Mouse (Mus musculus): ENCODE data around the gene Kifc1. TPM values are rescaled to one million over a fixed set of nuclear protein-coding genes. Genes with fewer than 3 reads are reported as not detected.
"Not testable (repeated sequence)": the region's sequence is repeated elsewhere in the genome, so short reads cannot be mapped to it uniquely, and the experiment has no call there.

Gene Kifc1
- polyA plus RNA-seq, 1 experiment from 2014 or later, result 2.3 TPM

DNA sequence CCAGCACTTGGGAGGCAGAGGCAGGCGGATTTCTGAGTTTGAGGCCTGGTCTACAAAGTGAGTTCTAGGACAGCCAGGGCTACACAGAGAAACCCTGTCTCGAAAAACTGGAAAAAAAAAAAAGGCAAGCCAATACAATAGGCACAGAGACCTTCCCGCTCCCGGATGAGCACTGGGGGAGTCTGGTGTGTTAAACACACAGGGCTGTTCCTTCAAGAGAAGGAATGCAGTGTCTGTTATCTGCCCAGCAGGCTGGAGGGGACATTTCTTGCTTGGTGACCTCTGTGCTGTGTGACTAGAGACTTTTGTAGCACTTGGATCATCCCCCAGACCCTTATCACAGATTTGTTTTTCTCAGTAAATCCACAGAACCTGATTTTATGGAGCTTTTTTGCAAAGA lies 11.2 kb upstream of the Kifc1 start:
- Histone ChIP-seq H3K36me3 (ENCODE audit: inconsistent target) (no peaks in the 10 kb centered on the region), H3K27ac (peak overlapping the region; percentile 65), H3K4me3 (ENCODE audit: inconsistent target) (no peak overlapping the region), H3K79me2 (ENCODE audit: inconsistent target) (no peaks in the 10 kb centered on the region; the same call in 1 of the 2 replicates)
- WGBS (ENCODE audit: missing documents), result 100% methylated on average over 4 of the region's 4 CpGs

GRCm38 (mm10) chr17:33900989-33901314 lies 10.5 kb upstream of the Kifc1 start:
- 95% methylated on average over 4 of the region's 4 CpGs for WGBS (ENCODE audit: missing documents)
- Histone ChIP-seq H3K27ac (no peak overlapping the region), H3K4me3 (ENCODE audit: inconsistent target) (no peak overlapping the region), H3K79me2 (ENCODE audit: inconsistent target) (no peaks in the 10 kb centered on the region), H3K36me3 (ENCODE audit: inconsistent target) (no peaks in the 10 kb centered on the region)

DNA sequence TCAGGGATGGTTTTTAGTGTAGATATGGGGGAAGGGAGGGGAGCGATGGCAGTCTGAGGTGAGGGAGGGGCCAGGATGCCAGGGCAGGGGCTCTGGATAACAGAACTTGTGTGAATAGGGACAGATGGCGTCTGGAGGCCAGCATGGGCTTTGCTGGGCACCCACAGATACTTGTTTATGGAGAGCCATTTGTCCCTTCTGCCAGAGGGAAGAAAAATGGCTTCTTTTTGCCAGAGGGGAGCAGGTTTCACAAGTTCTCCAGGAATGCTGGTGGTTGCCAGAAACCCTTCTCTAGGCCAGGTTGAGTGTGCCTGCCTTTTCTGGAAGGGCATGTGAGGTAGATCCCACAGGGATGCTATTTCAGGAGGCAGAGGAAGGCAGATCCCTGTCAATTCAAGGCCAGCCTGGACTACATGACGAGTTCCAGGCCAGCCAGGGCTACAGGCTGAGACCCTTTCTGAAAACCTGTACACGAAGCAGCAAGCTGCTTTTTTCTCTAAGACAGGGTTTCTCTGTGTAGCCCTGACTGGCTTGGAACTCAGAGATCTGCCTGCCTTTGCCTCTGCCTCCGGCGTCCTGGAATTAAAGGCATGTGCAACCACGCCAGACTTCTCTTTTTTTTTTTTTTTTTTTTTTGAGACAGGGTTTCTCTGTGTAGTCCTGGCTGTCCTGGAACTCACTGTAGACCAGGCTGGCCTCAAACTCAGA lies 10.0 kb upstream of the Kifc1 start:
- Histone ChIP-seq H3K36me3 (ENCODE audit: inconsistent target) (no peaks in the 10 kb centered on the region), H3K27ac (no peak overlapping the region)
- 72% methylated on average over 7 of the region's 7 CpGs for WGBS (ENCODE audit: missing documents)

DNA sequence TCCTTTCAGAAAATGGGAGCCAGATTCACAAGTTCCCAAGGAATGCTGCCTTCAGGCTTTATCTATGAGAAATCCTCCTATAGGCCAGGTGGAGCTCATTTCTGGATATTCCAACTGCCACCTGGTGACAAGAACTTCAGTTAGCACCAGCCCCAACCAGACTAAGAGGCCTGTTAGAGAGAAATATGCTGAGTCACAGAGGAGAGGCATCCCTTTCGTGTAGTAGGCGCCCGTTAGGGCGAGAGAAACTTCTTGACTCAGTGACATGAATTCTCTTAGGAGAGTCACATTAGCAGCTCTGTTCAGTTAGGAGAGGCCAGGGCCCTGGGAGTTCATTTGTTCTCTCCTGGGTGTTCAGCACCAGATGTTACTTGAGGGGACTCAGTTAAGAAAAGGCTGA lies 9.2 kb upstream of the Kifc1 start:
- H3K4me3 ChIP-seq (ENCODE audit: inconsistent target), result no peak overlapping the region
- 68% methylated on average over 4 of the region's 4 CpGs for WGBS (ENCODE audit: missing documents)
- H3K27ac ChIP-seq, result no peak overlapping the region
- H3K79me2 ChIP-seq (ENCODE audit: inconsistent target), result no peaks in the 10 kb centered on the region
- no peaks in the 10 kb centered on the region for H3K36me3 ChIP-seq (ENCODE audit: inconsistent target)

More for the DNA sequence above, 10.0 kb upstream of the Kifc1 start:
- Histone ChIP-seq H3K79me2 (ENCODE audit: inconsistent target) (no peaks in the 10 kb centered on the region), H3K4me3 (ENCODE audit: inconsistent target) (no peak overlapping the region)

GRCm38 (mm10) chr17:33898193-33898592 lies 7.7 kb upstream of the Kifc1 start:
- not testable (repeated sequence) for H3K36me3 ChIP-seq (ENCODE audit: inconsistent target); H3K4me3 ChIP-seq (ENCODE audit: inconsistent target); H3K27ac ChIP-seq; H3K79me2 ChIP-seq (ENCODE audit: inconsistent target)
- WGBS (ENCODE audit: missing documents), result 86% methylated on average over 3 of the region's 4 CpGs

DNA sequence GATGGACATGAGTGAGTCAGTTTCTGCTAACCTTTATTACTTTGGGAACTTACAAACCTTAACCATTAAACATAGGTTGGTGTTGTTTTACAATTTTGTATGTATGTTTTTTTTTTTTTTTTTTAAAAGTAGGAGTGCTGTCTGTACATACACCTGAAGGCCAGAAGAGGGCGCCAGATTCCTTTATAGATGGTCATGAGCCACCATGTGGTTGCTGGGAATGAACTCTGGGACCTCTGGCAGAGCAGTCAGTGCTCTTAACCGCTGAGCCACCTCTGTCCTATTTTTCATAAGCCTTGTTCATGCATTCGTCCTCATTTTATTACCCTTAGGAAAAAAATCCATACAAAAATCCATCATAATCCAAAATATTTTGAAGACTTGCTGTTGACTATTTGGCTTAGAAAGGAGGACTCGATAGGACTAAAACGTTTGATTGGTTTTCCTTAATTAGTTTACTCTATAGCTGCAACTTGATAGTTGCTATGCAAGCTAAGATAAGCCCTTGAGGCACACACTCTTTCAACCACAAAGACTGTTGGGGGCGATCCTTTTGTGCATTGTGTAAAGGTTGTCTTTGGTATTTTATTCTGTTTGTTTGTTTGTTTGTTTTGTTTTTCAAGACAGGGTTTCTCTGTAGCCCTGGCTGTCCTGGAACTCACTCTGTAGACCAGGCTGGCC lies 6.8 kb upstream of the Kifc1 start:
- H3K27ac ChIP-seq, result no peak overlapping the region
- H3K4me3 ChIP-seq (ENCODE audit: inconsistent target), result no peak overlapping the region
- no peaks in the 10 kb centered on the region for H3K79me2 ChIP-seq (ENCODE audit: inconsistent target)
- WGBS (ENCODE audit: missing documents), result 48% methylated on average over 6 of the region's 6 CpGs
- no peaks in the 10 kb centered on the region for H3K36me3 ChIP-seq (ENCODE audit: inconsistent target)

DNA sequence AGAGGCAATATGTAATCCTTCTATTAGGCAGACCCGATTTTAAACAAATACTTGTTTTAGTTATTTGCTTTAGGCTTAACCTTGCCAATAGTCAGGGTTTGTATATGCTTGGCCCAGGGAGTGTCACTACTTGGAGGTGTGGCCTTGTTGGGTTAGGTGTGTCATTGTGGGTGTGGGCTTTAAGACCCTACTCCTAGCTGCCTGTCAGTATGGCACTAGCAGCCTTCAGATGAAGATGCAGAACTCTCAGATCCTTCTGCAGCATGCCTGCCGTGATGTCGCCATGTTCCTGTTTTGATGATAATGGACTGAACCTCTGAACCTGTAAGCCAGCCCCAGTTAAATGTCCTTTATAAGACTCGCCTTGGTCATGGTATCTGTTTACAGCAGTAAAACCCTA lies 2.5 kb upstream of the Kifc1 start:
- peaks cover 21% of the 10 kb centered on the region for H3K79me2 ChIP-seq (ENCODE audit: inconsistent target)
- H3K27ac ChIP-seq; H3K36me3 ChIP-seq (ENCODE audit: inconsistent target); H3K4me3 ChIP-seq (ENCODE audit: inconsistent target): not testable (repeated sequence)
- 79% methylated on average over 4 of the region's 4 CpGs for WGBS (ENCODE audit: missing documents)

GRCm38 (mm10) chr17:33892429-33892828 lies 2.0 kb upstream of the Kifc1 start:
- H3K36me3 ChIP-seq (ENCODE audit: inconsistent target), result no peaks in the 10 kb centered on the region
- no peak overlapping the region for H3K27ac ChIP-seq
- H3K4me3 ChIP-seq (ENCODE audit: inconsistent target), result no peak overlapping the region
- 79% methylated on average over 7 of the region's 7 CpGs for WGBS (ENCODE audit: missing documents)
- H3K79me2 ChIP-seq (ENCODE audit: inconsistent target), result peaks cover 27% of the 10 kb centered on the region

DNA sequence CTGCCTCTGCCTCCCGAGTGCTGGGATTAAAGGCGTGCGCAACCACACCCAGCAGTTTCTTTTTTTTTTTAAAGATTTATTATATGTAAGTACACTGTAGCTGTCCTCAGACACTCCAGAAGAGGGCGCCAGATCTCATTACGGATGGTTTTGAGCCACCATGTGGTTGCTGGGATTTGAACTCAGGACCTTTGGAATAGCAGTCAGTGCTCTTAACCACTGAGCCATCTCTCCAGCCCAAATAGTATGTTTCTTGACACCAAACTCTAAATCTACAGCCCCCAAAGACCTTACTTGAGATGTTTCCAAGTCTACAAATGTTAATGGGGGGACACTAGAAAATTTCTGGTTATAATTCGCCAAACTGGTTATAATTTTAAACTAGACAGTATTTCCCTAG lies 1.4 kb upstream of the Kifc1 start:
- not testable (repeated sequence) for H3K4me3 ChIP-seq (ENCODE audit: inconsistent target); H3K27ac ChIP-seq; H3K36me3 ChIP-seq (ENCODE audit: inconsistent target)
- 70% methylated on average over 6 of the region's 6 CpGs for WGBS (ENCODE audit: missing documents)
- H3K79me2 ChIP-seq (ENCODE audit: inconsistent target), result peaks cover 32% of the 10 kb centered on the region

GRCm38 (mm10) chr17:33891357-33891756 lies 896 bp upstream of the Kifc1 start:
- WGBS (ENCODE audit: missing documents), result 66% methylated on average over 2 of the region's 2 CpGs
- Histone ChIP-seq H3K36me3 (ENCODE audit: inconsistent target) (no peaks in the 10 kb centered on the region), H3K79me2 (ENCODE audit: inconsistent target) (peaks cover 38% of the 10 kb centered on the region), H3K27ac (no peak overlapping the region), H3K4me3 (ENCODE audit: inconsistent target) (no peak overlapping the region)

- Histone ChIP-seq H3K27ac (peak overlapping the region; percentile 50), H3K4me3 (ENCODE audit: inconsistent target) (peak overlapping the region; percentile 62), H3K79me2 (ENCODE audit: inconsistent target) (peaks cover 47% of the 10 kb centered on the region)
- not testable (repeated sequence) for H3K36me3 ChIP-seq (ENCODE audit: inconsistent target)
- WGBS (ENCODE audit: missing documents), result 1% methylated on average over 38 of the region's 44 CpGs
Measured at GRCm38 (mm10) chr17:33889941-33890532, 424 bp downstream of the Kifc1 start.

- not testable (repeated sequence) for H3K36me3 ChIP-seq (ENCODE audit: inconsistent target); H3K27ac ChIP-seq; H3K4me3 ChIP-seq (ENCODE audit: inconsistent target)
- peaks cover 47% of the 10 kb centered on the region for H3K79me2 ChIP-seq (ENCODE audit: inconsistent target)
Measured at GRCm38 (mm10) chr17:33888230-33888629, 2.2 kb downstream of the Kifc1 start.

DNA sequence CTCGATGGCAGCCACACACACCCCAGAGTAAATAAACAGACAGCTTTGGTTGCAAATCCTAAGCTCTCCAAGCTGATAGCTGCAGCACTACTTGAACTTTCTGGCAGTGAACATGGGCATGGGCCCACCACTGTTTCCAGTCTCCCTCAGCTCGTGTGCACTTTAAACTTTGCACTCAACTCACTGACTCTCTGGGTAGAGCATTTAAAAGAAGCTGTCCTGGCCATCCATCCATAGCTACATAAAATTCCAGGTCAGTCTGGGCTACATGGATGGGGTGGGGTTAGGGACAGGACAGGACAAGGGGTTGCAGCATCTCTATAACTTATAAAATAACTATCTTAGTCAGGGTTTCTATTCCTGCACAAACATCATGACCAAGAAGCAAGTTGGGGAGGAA lies 2.7 kb downstream of the Kifc1 start:
- 88% methylated on average over 2 of the region's 2 CpGs for WGBS (ENCODE audit: missing documents)
- not testable (repeated sequence) for H3K27ac ChIP-seq; H3K36me3 ChIP-seq (ENCODE audit: inconsistent target); H3K4me3 ChIP-seq (ENCODE audit: inconsistent target)
- peaks cover 47% of the 10 kb centered on the region for H3K79me2 ChIP-seq (ENCODE audit: inconsistent target)

- 90% methylated on average over 5 of the region's 11 CpGs for WGBS (ENCODE audit: missing documents)
- H3K36me3 ChIP-seq (ENCODE audit: inconsistent target); H3K4me3 ChIP-seq (ENCODE audit: inconsistent target); H3K27ac ChIP-seq: not testable (repeated sequence)
- H3K79me2 ChIP-seq (ENCODE audit: inconsistent target), result peaks cover 39% of the 10 kb centered on the region
Measured at GRCm38 (mm10) chr17:33884320-33884719, 6.1 kb downstream of the Kifc1 start.

- H3K4me3 ChIP-seq (ENCODE audit: inconsistent target); H3K36me3 ChIP-seq (ENCODE audit: inconsistent target); H3K27ac ChIP-seq; H3K79me2 ChIP-seq (ENCODE audit: inconsistent target): not testable (repeated sequence)
- WGBS (ENCODE audit: missing documents), result 98% methylated on average over 5 of the region's 5 CpGs
Measured at GRCm38 (mm10) chr17:33875797-33876196, 14.7 kb downstream of the Kifc1 start.
